Mouse (Mus musculus) thymus, adult 2 months (tissue): ENCODE results near the gene Ttc7.

Experiments
- CTCF ChIP-seq: fragments of 200-500 bp; IDR thresholded peaks from 2 replicates; pipeline ENCODE4 v1.5.1; 2012; ENCODE audit warnings: mild to moderate bottlenecking, control low read depth, low read length, moderate library complexity, borderline replicate concordance; ENCODE audit not compliant: control insufficient read depth, poor library complexity, insufficient read depth; ENCODE audit errors: extremely low read depth
- POLR2A ChIP-seq: fragments of 200-500 bp; IDR thresholded peaks from 2 replicates; pipeline ENCODE4 v1.6.1; 2012; ENCODE audit warnings: mild to moderate bottlenecking, low read length, control low read depth, moderate library complexity; ENCODE audit not compliant: control insufficient read depth, poor library complexity, insufficient read depth; ENCODE audit errors: extremely low read depth

DNA sequence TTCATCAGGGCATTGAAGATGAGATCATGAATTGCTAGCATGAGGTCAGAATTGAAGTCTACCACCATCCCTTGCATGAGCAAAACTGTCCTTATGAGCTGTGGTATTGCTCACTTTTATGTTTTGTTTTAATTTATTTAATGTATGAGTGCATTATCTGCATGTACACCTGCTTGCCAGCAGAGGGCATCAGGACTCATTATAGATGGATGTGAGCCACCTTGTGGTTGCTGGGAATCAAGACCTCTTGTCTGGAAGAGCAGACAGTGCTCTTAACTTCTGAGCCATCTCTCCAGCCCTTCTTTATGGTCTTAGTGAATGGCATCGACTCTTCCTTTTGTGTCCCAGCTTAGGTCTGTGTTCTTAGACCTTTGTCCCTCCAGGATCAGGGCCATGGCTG, 39.0 kb downstream of the Ttc7 start:
- TF ChIP-seq CTCF (no peak), POLR2A (no peak)
